Mouse (Mus musculus) brain, embryonic 14.5 days (tissue): ENCODE results near the gene Cd63.

Source experiments
- CTCF ChIP-seq: fragments of 200-500 bp; IDR thresholded peaks from 2 replicates; pipeline ENCODE4 v1.5.1; 2012; ENCODE audit warnings: inconsistent platforms, mild to moderate bottlenecking, moderate library complexity, borderline replicate concordance; ENCODE audit not compliant: insufficient read depth, insufficient read length; ENCODE audit errors: extremely low read depth
- POLR2A ChIP-seq: fragments of 200-500 bp; IDR thresholded peaks from 2 replicates; pipeline ENCODE4 v1.6.1; 2012; ENCODE audit warnings: mild to moderate bottlenecking, inconsistent platforms, borderline replicate concordance; ENCODE audit not compliant: poor library complexity, insufficient read depth, insufficient read length, severe bottlenecking; ENCODE audit errors: extremely low read depth

GRCm38 (mm10) chr10:128908778-128909448 is 8.1 kb downstream of the Cd63 start:
- TF ChIP-seq POLR2A (no peak), CTCF (no peak)
